Mouse (Mus musculus): ENCODE results near the gene Tmcc2.

Tmcc2 gene

GRCm38 (mm10) chr1:132315889-132316624 lies 75.0 kb downstream of the Tmcc2 start, which contains the start of gene Nuak2:
TSS of gene Nuak2 (plus strand) at chr1:132316126.
- DNase-seq (ENCODE audit: low spot score in 2 of 2): peak; percentile 75 to 83

GRCm38 (mm10) chr1:132312703-132313102 lies 78.4 kb downstream of the Tmcc2 start:
- DNase-seq (ENCODE audit: low spot score in 2 of 2): peak; percentile 72 to 74

GRCm38 (mm10) chr1:132312043-132312442 lies 79.0 kb downstream of the Tmcc2 start:
- no peak for DNase-seq (ENCODE audit: low spot score in 2 of 2)

GRCm38 (mm10) chr1:132311174-132311859 lies 79.8 kb downstream of the Tmcc2 start:
- no peak for DNase-seq (ENCODE audit: low spot score in 2 of 2)

- no peak for DNase-seq (ENCODE audit: low spot score in 2 of 2)
Measured at GRCm38 (mm10) chr1:132310754-132311153, 80.3 kb downstream of the Tmcc2 start.

- DNase-seq (ENCODE audit: low spot score in 2 of 2): no peak
Measured at GRCm38 (mm10) chr1:132308674-132309073, 82.4 kb downstream of the Tmcc2 start.

- peak in 1 of 2 experiments; percentile 40 for DNase-seq (ENCODE audit: low spot score in 2 of 2)
Measured at GRCm38 (mm10) chr1:132307962-132308361, 83.1 kb downstream of the Tmcc2 start.

- no peak for DNase-seq (ENCODE audit: low spot score in 2 of 2)
Measured at GRCm38 (mm10) chr1:132306808-132307207, 84.3 kb downstream of the Tmcc2 start.
